9 mouse cellular contexts compared by ENCODE assay signal in genomic region chr2:151996229-151997189, GRCm38 (mm10). TPM values are rescaled to one million over a fixed set of nuclear protein-coding genes. Genes with fewer than 3 reads are reported as not detected.
DNase-seq lines count a peak whose midpoint lies in the region; ATAC-seq lines count a peak whose summit lies in the region.
"Had no signal": no experiment of that assay in that cellular context is flagged by ENCODE, and none has a peak within 500 bp of the region (broad histone marks: within the 10 kb centered on the region; RNA-seq: fewer than 3 reads in every experiment).

Slc52a3 (plus strand) TSS chr2:151996511.

- 6% methylated on average over 35 of the region's 35 CpGs for WGBS in midbrain, embryonic 10.5 days
- 7% methylated on average over 35 of the region's 35 CpGs for WGBS in midbrain, embryonic 13.5 days
- 7% methylated on average over 35 of the region's 35 CpGs for WGBS in embryonic facial prominence, embryonic 12.5 days
- WGBS in limb, embryonic 13.5 days = 8% methylated on average over 35 of the region's 35 CpGs

- H3K9ac ChIP-seq in midbrain, embryonic 13.5 days (replicated peaks) = no peak within 1 kb of the TSS
- no peak within 1 kb of the TSS for H3K9ac ChIP-seq in embryonic facial prominence, embryonic 12.5 days
- H3K9ac ChIP-seq in limb, embryonic 13.5 days = no peak within 1 kb of the TSS

- H3K4me1 ChIP-seq in midbrain, embryonic 10.5 days = peaks cover 42% of the 10 kb centered on the region
- H3K4me1 ChIP-seq in midbrain, embryonic 13.5 days (replicated peaks) = peaks cover 19% of the 10 kb centered on the region
- peaks cover 14% of the 10 kb centered on the region for H3K4me1 ChIP-seq in embryonic facial prominence, embryonic 12.5 days
- peaks cover 15% of the 10 kb centered on the region for H3K4me1 ChIP-seq in limb, embryonic 13.5 days

- no peaks in the 10 kb centered on the region for H3K36me3 ChIP-seq in midbrain, embryonic 10.5 days
- no peaks in the 10 kb centered on the region for H3K36me3 ChIP-seq in midbrain, embryonic 13.5 days
- H3K36me3 ChIP-seq in embryonic facial prominence, embryonic 12.5 days = no peaks in the 10 kb centered on the region
- no peaks in the 10 kb centered on the region for H3K36me3 ChIP-seq in limb, embryonic 13.5 days

- H3K9me3 ChIP-seq in midbrain, embryonic 10.5 days (replicated peaks) = no peaks in the 10 kb centered on the region
- H3K9me3 ChIP-seq in midbrain, embryonic 13.5 days = no peaks in the 10 kb centered on the region
- no peaks in the 10 kb centered on the region for H3K9me3 ChIP-seq in embryonic facial prominence, embryonic 12.5 days
- no peaks in the 10 kb centered on the region for H3K9me3 ChIP-seq in limb, embryonic 13.5 days

- peaks cover 89% of the 10 kb centered on the region for H3K27me3 ChIP-seq in midbrain, embryonic 10.5 days (ENCODE audit: low read depth, poor library complexity, severe bottlenecking)
- peaks cover 72% of the 10 kb centered on the region for H3K27me3 ChIP-seq in midbrain, embryonic 13.5 days
- peaks cover 65% of the 10 kb centered on the region for H3K27me3 ChIP-seq in embryonic facial prominence, embryonic 12.5 days
- H3K27me3 ChIP-seq in limb, embryonic 13.5 days = peaks cover 82% of the 10 kb centered on the region
- H3K27me3 ChIP-seq: Patski had no signal

- no peak within 1 kb of the TSS for H3K4me2 ChIP-seq in midbrain, embryonic 13.5 days (replicated peaks)
- H3K4me2 ChIP-seq in embryonic facial prominence, embryonic 12.5 days (replicated peaks) = 0 out of 2 replicates have a peak within 1 kb of the TSS, but pooled peaks have one; percentile 8
- peak within 1 kb of the TSS; percentile 38 for H3K4me2 ChIP-seq in limb, embryonic 13.5 days (replicated peaks)

- H3K4me3 ChIP-seq in midbrain, embryonic 10.5 days = peak within 1 kb of the TSS; percentile 0; the same call in 1 of the 2 replicates
- no peak within 1 kb of the TSS for H3K4me3 ChIP-seq in midbrain, embryonic 13.5 days (replicated peaks)
- H3K4me3 ChIP-seq in embryonic facial prominence, embryonic 12.5 days = 0 out of 2 replicates have a peak within 1 kb of the TSS, but pooled peaks have one; percentile 9
- peak within 1 kb of the TSS; percentile 14 for H3K4me3 ChIP-seq in limb, embryonic 13.5 days

- peak; percentile 84 for DNase-seq in midbrain, embryonic 10.5 days (ENCODE audit: low spot score)
- peak; percentile 88 to 95 for DNase-seq in heart, adult 18-20 months
- DNase-seq in kidney, adult 8-10 months = peak; percentile 86 to 94
- peak; percentile 81 to 84 for DNase-seq in spleen, postnatal 36 days (ENCODE audit: low spot score in 2 of 2)

- no peak within 1 kb of the TSS for H3K27ac ChIP-seq in midbrain, embryonic 10.5 days (replicated peaks)
- H3K27ac ChIP-seq in midbrain, embryonic 13.5 days = no peak within 1 kb of the TSS
- no peak within 1 kb of the TSS for H3K27ac ChIP-seq in embryonic facial prominence, embryonic 12.5 days
- H3K27ac ChIP-seq in limb, embryonic 13.5 days = no peak within 1 kb of the TSS

- ATAC-seq in midbrain, embryonic 13.5 days = no peak
- no peak for ATAC-seq in embryonic facial prominence, embryonic 12.5 days (ENCODE audit: insufficient number of reproducible peaks, insufficient read depth, low FRiP score, low TSS enrichment)
- ATAC-seq in limb, embryonic 13.5 days (ENCODE audit: low FRiP score, low read depth) = 0 out of 2 replicates have a peak, but pooled peaks have one; percentile 34
- ATAC-seq in monocyte, adult 5-6 weeks (replicated peaks; ENCODE audit: insufficient number of reproducible peaks, low FRiP score, low TSS enrichment, poor library complexity, severe bottlenecking) = peak; percentile 76
- ATAC-seq: Patski had no signal

RNA-seq across cellular contexts. Expression of gene Slc52a3, which starts in this region (rescaled TPM):
- 0.81 and 0.87 TPM in 2 replicates for polyA plus RNA-seq in midbrain, embryonic 10.5 days (2016; fragmentation: Nextera tagmentation; extraction: Ambion mirVana)
- 0.55 and 0.99 TPM in 2 replicates for polyA plus RNA-seq in midbrain, embryonic 13.5 days (2015; fragmentation: Nextera tagmentation; extraction: Ambion mirVana)
- 1.2 TPM in 2 replicates for polyA plus RNA-seq in embryonic facial prominence, embryonic 12.5 days (2016; fragmentation: Nextera tagmentation; extraction: Ambion mirVana)
- 1 to 10 TPM; 1.6 to 2.9 TPM for total RNA-seq in heart, adult 18-20 months (2021)
- polyA plus RNA-seq in limb, embryonic 13.5 days (2015; fragmentation: Nextera tagmentation; extraction: Ambion mirVana) = 1.6 and 1.8 TPM in 2 replicates
- total RNA-seq in monocyte, adult 5-6 weeks (2017) = 3.0 to 4.9 TPM (median 3.5 TPM) in 3 replicates

Comparison
In these comparisons a context has a peak if more than half of its experiments do, and no peak if none do; other contexts are left out.
1. Peak in DNase-seq and H3K4me3 ChIP-seq in midbrain, embryonic 10.5 days; RNA of the gene not detected or under 1 TPM.
2. ATAC-seq: peak in limb, embryonic 13.5 days (single experiment) and monocyte, adult 5-6 weeks (single experiment); none in midbrain, embryonic 13.5 days (single experiment) and embryonic facial prominence, embryonic 12.5 days (single experiment).
3. Peak in every context shown above with its lines, with median percentiles within 50 percentile points of each other: DNase-seq.